Mouse (Mus musculus): ENCODE measurements around the gene Inpp5k. TPM values are rescaled to one million over a fixed set of nuclear protein-coding genes. Genes with fewer than 3 reads are reported as not detected.

The Inpp5k gene
- total and polyA plus RNA-seq, 3 experiments: 26.0 to 56.7 (median 40.2) TPM

- no peaks in the 10 kb centered on the region for H3K27me3 ChIP-seq (ENCODE audit: insufficient read depth, low read length)
- H3K4me3 ChIP-seq (ENCODE audit: low read depth, low read length): peak overlapping the region; percentile 75
- DNase-seq (ENCODE audit: low spot score) (peak; percentile 84), ATAC-seq (ENCODE audit: extremely low read depth, insufficient number of reproducible peaks, low FRiP score, poor library complexity, severe bottlenecking) (peak; percentile 24; the same call in 1 of the 2 replicates)
- peaks cover 72% of the 10 kb centered on the region for H3K4me1 ChIP-seq (ENCODE audit: insufficient read depth, low read depth, low read length)
- TF ChIP-seq CTCF (IDR thresholded peaks at IDR 0.05; ENCODE audit: low read depth, low read length): no peak
- TF ChIP-seq GATA1 (IDR thresholded peaks at IDR 0.05; ENCODE audit: borderline replicate concordance, low read length): no peak
- no peak for TF ChIP-seq POLR2AphosphoS5 (IDR thresholded peaks at IDR 0.05; ENCODE audit: insufficient replicate concordance, low read depth, low read length)
- no peak for TF ChIP-seq TAL1 (conservative IDR thresholded peaks at IDR 0.05; ENCODE audit: low read depth, low read length)
- no peak for TF ChIP-seq GATA2 (IDR thresholded peaks at IDR 0.05; ENCODE audit: borderline replicate concordance, low read depth, low read length)
- no peaks in the 10 kb centered on the region for H3K9me3 ChIP-seq (replicated peaks)
- peaks cover 19% of the 10 kb centered on the region for H3K36me3 ChIP-seq (replicated peaks)
Measured at GRCm38 (mm10) chr11:75651426-75652221, 20.8 kb downstream of the Inpp5k start.

- H3K4me1 ChIP-seq (ENCODE audit: insufficient read depth, low read depth, low read length): peaks cover 80% of the 10 kb centered on the region
- ATAC-seq (ENCODE audit: extremely low read depth, insufficient number of reproducible peaks, low FRiP score, poor library complexity, severe bottlenecking): no peak
Measured at GRCm38 (mm10) chr11:75652222-75652941, 21.6 kb downstream of the Inpp5k start.

GRCm38 (mm10) chr11:75652942-75653684, 22.3 kb downstream of the Inpp5k start:
- H3K9me3 ChIP-seq (replicated peaks): no peaks in the 10 kb centered on the region
- TF ChIP-seq POLR2AphosphoS5 (IDR thresholded peaks at IDR 0.05; ENCODE audit: insufficient replicate concordance, low read depth, low read length) (no peak), CTCF (IDR thresholded peaks at IDR 0.05; ENCODE audit: low read depth, low read length) (no peak), GATA2 (IDR thresholded peaks at IDR 0.05; ENCODE audit: borderline replicate concordance, low read depth, low read length) (no peak), GATA1 (IDR thresholded peaks at IDR 0.05; ENCODE audit: borderline replicate concordance, low read length) (no peak), TAL1 (conservative IDR thresholded peaks at IDR 0.05; ENCODE audit: low read depth, low read length) (no peak)
- H3K4me1 ChIP-seq (ENCODE audit: insufficient read depth, low read depth, low read length): peaks cover 80% of the 10 kb centered on the region
- peaks cover 18% of the 10 kb centered on the region for H3K36me3 ChIP-seq (replicated peaks)
- no peaks in the 10 kb centered on the region for H3K27me3 ChIP-seq (ENCODE audit: insufficient read depth, low read length)
- peak overlapping the region; percentile 80 for H3K4me3 ChIP-seq (ENCODE audit: low read depth, low read length)
- ATAC-seq (ENCODE audit: extremely low read depth, insufficient number of reproducible peaks, low FRiP score, poor library complexity, severe bottlenecking) (no peak), DNase-seq (ENCODE audit: low spot score) (no peak)

More at GRCm38 (mm10) chr11:75652222-75652941, 21.6 kb downstream of the Inpp5k start:
- TF ChIP-seq GATA1 (IDR thresholded peaks at IDR 0.05; ENCODE audit: borderline replicate concordance, low read length) (no peak), POLR2AphosphoS5 (IDR thresholded peaks at IDR 0.05; ENCODE audit: insufficient replicate concordance, low read depth, low read length) (no peak), GATA2 (IDR thresholded peaks at IDR 0.05; ENCODE audit: borderline replicate concordance, low read depth, low read length) (no peak), TAL1 (conservative IDR thresholded peaks at IDR 0.05; ENCODE audit: low read depth, low read length) (no peak), CTCF (IDR thresholded peaks at IDR 0.05; ENCODE audit: low read depth, low read length) (no peak)
- no peaks in the 10 kb centered on the region for H3K9me3 ChIP-seq (replicated peaks)
- H3K27me3 ChIP-seq (ENCODE audit: insufficient read depth, low read length): no peaks in the 10 kb centered on the region
- H3K36me3 ChIP-seq (replicated peaks): peaks cover 18% of the 10 kb centered on the region
- DNase-seq (ENCODE audit: low spot score): no peak
- H3K4me3 ChIP-seq (ENCODE audit: low read depth, low read length): peak overlapping the region; percentile 75

GRCm38 (mm10) chr11:75653781-75654470, 23.1 kb downstream of the Inpp5k start:
- ATAC-seq (ENCODE audit: extremely low read depth, insufficient number of reproducible peaks, low FRiP score, poor library complexity, severe bottlenecking) (peak; percentile 52), DNase-seq (ENCODE audit: low spot score) (peak; percentile 77)
- Histone ChIP-seq H3K4me3 (ENCODE audit: low read depth, low read length) (peak overlapping the region; percentile 80), H3K9me3 (replicated peaks) (no peaks in the 10 kb centered on the region), H3K4me1 (ENCODE audit: insufficient read depth, low read depth, low read length) (peaks cover 83% of the 10 kb centered on the region), H3K27me3 (ENCODE audit: insufficient read depth, low read length) (no peaks in the 10 kb centered on the region), H3K36me3 (replicated peaks) (peaks cover 22% of the 10 kb centered on the region)
- TF ChIP-seq TAL1 (conservative IDR thresholded peaks at IDR 0.05; ENCODE audit: low read depth, low read length) (no peak), CTCF (IDR thresholded peaks at IDR 0.05; ENCODE audit: low read depth, low read length) (no peak), GATA2 (IDR thresholded peaks at IDR 0.05; ENCODE audit: borderline replicate concordance, low read depth, low read length) (no peak), GATA1 (IDR thresholded peaks at IDR 0.05; ENCODE audit: borderline replicate concordance, low read length) (no peak), POLR2AphosphoS5 (IDR thresholded peaks at IDR 0.05; ENCODE audit: insufficient replicate concordance, low read depth, low read length) (no peak)

- Histone ChIP-seq H3K4me1 (ENCODE audit: insufficient read depth, low read depth, low read length) (peaks cover 76% of the 10 kb centered on the region), H3K27me3 (ENCODE audit: insufficient read depth, low read length) (no peaks in the 10 kb centered on the region), H3K36me3 (replicated peaks) (peaks cover 30% of the 10 kb centered on the region), H3K4me3 (ENCODE audit: low read depth, low read length) (peak overlapping the region; percentile 80), H3K9me3 (replicated peaks) (no peaks in the 10 kb centered on the region)
- TF ChIP-seq GATA1 (IDR thresholded peaks at IDR 0.05; ENCODE audit: borderline replicate concordance, low read length) (no peak), GATA2 (IDR thresholded peaks at IDR 0.05; ENCODE audit: borderline replicate concordance, low read depth, low read length) (no peak), CTCF (IDR thresholded peaks at IDR 0.05; ENCODE audit: low read depth, low read length) (no peak), POLR2AphosphoS5 (IDR thresholded peaks at IDR 0.05; ENCODE audit: insufficient replicate concordance, low read depth, low read length) (no peak), TAL1 (conservative IDR thresholded peaks at IDR 0.05; ENCODE audit: low read depth, low read length) (no peak)
- peak; percentile 51 for DNase-seq (ENCODE audit: low spot score)
- ATAC-seq (ENCODE audit: extremely low read depth, insufficient number of reproducible peaks, low FRiP score, poor library complexity, severe bottlenecking): no peak
Measured at GRCm38 (mm10) chr11:75654471-75655390, 23.9 kb downstream of the Inpp5k start.

All from G1E (cell line).